Mouse (Mus musculus) erythroblast, embryonic 14.5 days (primary cell): Measurements from ENCODE around the gene Epyc. TPM values are rescaled to one million over a fixed set of nuclear protein-coding genes. Genes with fewer than 3 reads are reported as not detected.
"Not testable (repeated sequence)": the region's sequence is repeated elsewhere in the genome, so short reads cannot be mapped to it uniquely, and the experiment has no call there.

Experiments
- H3K27me3 ChIP-seq: 2 replicates; pipeline ENCODE4 v1.6.1; 2012; ENCODE audit warnings: inconsistent platforms; ENCODE audit not compliant: control insufficient read depth
- H3K36me3 ChIP-seq: 2 replicates; pipeline ENCODE4 v1.6.1; 2012; ENCODE audit warnings: mild to moderate bottlenecking, inconsistent platforms; ENCODE audit not compliant: control insufficient read depth
- H3K4me1 ChIP-seq: 2 replicates; pipeline ENCODE4 v1.6.1; 2012; ENCODE audit warnings: inconsistent platforms; ENCODE audit not compliant: control insufficient read depth
- H3K4me3 ChIP-seq: replicated peaks from 2 replicates; pipeline ENCODE3; 2012; ENCODE audit warnings: moderate library complexity, mild to moderate bottlenecking, inconsistent platforms
- H3K9me3 ChIP-seq: 2 replicates; pipeline ENCODE4 v1.6.1; 2012; ENCODE audit warnings: low read length, inconsistent platforms, mixed read lengths; ENCODE audit not compliant: control insufficient read depth
- GATA1 ChIP-seq: IDR thresholded peaks from 2 replicates; pipeline ENCODE4 v1.6.1; 2012; ENCODE audit warnings: low read length, inconsistent platforms, mixed read lengths
- TAL1 ChIP-seq: IDR thresholded peaks from 3 replicates; pipeline ENCODE4 v1.6.1; 2012; ENCODE audit warnings: low read length, inconsistent platforms, mixed read lengths
- polyA plus RNA-seq: library from polyadenylated mRNA; stranded (reverse); fragments of >175 nt; gene quantifications from 2 replicates; pipeline ENCODE4 v1.2.3, GENCODE M21; 2012

Epyc gene
- polyA plus RNA-seq, 1 experiment, result not detected

DNA sequence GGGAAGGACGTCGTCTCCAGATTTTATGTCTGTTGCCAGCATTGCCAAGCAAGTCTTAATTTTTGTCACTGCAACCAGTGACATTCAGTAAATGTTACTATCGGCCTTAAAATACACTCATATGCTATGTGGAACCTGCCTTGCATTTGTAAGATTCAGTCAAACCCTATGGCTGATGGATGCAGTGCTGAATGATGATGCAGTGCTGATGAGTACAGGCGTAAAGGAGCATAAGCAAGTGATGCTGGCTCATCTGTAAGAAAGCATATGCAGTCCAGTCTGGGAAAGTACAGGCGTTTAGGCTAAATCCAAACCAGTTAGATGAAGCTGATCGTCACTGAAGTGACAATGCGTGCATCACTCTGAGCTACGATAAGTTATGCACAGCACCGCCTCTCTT is 78.8 kb downstream of the Epyc start:
- Histone ChIP-seq H3K36me3 (no peaks in the 10 kb centered on the region), H3K27me3 (no peaks in the 10 kb centered on the region), H3K4me1 (no peaks in the 10 kb centered on the region), H3K4me3 (no peak overlapping the region), H3K9me3 (0 out of 2 replicates have a peak, but pooled peaks cover 4% of the 10 kb centered on the region)
- TF ChIP-seq GATA1, result no peak
- no peak for TF ChIP-seq TAL1

DNA sequence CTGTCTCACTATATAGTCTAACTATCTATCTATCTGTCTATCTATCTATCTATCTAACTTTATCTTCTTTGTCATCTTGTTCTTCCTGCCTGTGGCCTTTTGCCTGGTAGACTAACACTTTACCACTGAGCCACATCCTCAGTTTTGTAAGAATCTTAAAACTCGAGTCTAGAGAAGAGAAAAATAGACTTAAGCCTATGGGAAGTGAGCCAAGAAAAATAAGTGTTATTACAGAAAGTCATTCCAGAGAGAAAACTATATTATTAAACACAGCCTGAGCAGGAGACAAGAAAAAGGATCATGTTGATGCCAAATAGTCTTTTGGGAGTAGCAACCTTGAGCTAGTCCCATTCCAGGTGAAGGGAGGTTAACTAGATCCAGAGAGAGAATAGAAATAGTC is 82.1 kb downstream of the Epyc start:
- Histone ChIP-seq H3K4me3 (no peak overlapping the region), H3K36me3 (no peaks in the 10 kb centered on the region), H3K4me1 (no peaks in the 10 kb centered on the region), H3K9me3 (peaks cover 9% of the 10 kb centered on the region; the same call in 1 of the 2 replicates), H3K27me3 (no peaks in the 10 kb centered on the region)
- no peak for TF ChIP-seq GATA1
- no peak for TF ChIP-seq TAL1

DNA sequence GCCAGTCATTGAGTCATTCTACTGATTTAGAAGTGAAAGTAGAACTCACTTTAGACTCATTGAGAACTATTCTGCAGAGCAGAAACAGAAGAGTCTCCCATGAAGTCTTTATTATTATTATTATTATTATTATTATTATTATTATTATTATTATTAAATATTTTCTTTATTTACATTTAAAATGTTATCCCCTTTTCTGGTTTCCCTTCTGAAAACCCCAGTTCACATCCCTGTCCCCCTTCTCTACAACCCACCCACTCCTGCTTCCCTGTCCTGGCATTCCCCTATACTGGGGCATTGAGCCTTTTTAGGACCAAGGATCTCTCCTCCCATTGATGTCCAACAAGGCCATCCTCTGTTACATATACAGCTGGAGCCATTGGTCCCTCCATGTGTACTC is 82.8 kb downstream of the Epyc start, which contains the start of gene C030005K15Rik:
Gene C030005K15Rik (minus strand): TSS at position 101 of the 400 bp plus-strand sequence.
- not testable (repeated sequence) for H3K4me3 ChIP-seq, H3K4me1 ChIP-seq, H3K27me3 ChIP-seq, H3K36me3 ChIP-seq, H3K9me3 ChIP-seq

Other genes starting within 250 kb of the Epyc start
- gene Dcn, start 164.5 kb upstream of the Epyc start, polyA plus RNA-seq, result not detected in 2 replicates
- not detected in 2 replicates for gene Lum, start 78.9 kb upstream of the Epyc start, polyA plus RNA-seq
- not detected in 2 replicates for gene Kera, start 37.2 kb upstream of the Epyc start, polyA plus RNA-seq
- not detected in 2 replicates for gene Ccer1, start 49.0 kb downstream of the Epyc start, polyA plus RNA-seq
- gene C030005K15Rik, start 82.7 kb downstream of the Epyc start, polyA plus RNA-seq, result not detected in 2 replicates